Mouse (Mus musculus): ENCODE measurements at regions not wholly inside any gene's neighbourhood (a gene's known extent, or its start where the extent isn't known, plus 50 kb on each side); places are given as distances from the start of the nearest gene placed in this dataset.
A peak's percentile ranks its signal among the peaks of the same experiment; 100 is the strongest.

- no peak for DNase-seq
These were observed 88.0 kb downstream of the Tent5c start for GRCm38 (mm10) chr3:100401080-100401479.

DNA sequence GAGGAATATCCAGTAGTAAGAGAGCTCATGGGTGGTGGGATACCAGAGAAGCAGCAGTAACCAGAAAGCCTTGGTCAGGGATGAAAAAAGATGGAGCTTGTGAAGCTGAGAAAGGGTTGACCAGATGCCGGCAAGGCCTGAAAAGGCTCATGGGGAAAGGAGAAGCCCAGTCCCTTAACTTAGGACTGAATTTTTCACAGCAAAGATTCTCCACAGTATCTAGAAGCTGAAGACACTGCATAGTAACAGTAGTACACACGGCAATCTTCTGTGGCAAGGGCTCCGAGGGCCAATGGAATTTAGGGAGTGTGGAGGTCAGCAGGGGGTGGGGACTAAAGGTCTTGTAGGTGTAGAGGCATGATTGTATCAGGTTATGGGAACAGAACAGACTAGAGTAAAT lies 91.6 kb downstream of the Tent5c start:
- no peak for DNase-seq

- DNase-seq = no peak
These were observed 94.1 kb downstream of the Tent5c start for GRCm38 (mm10) chr3:100394911-100395604.

GRCm38 (mm10) chr3:100393956-100394355 lies 95.2 kb downstream of the Tent5c start:
- no peak for DNase-seq

DNA sequence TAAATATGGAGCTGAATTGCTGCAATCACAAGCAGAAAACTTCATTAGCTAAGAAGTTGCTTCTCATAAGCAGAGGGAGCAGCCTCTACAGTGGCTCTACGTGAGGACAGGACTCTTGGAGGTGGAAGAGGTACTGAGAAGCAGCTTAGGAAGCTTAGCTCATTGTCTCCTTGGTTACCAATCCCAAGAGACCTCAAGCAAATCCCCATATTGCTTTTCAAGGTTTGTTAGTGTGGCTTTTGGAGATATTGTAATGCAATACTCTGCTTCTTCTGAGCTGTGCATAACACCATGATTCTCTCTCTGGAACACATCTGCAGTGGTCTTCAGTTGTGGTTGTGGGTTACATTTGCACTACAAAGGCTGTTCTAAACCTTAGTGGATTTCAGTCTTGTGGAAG lies 106.9 kb downstream of the Tent5c start:
- DNase-seq = no peak

DNA sequence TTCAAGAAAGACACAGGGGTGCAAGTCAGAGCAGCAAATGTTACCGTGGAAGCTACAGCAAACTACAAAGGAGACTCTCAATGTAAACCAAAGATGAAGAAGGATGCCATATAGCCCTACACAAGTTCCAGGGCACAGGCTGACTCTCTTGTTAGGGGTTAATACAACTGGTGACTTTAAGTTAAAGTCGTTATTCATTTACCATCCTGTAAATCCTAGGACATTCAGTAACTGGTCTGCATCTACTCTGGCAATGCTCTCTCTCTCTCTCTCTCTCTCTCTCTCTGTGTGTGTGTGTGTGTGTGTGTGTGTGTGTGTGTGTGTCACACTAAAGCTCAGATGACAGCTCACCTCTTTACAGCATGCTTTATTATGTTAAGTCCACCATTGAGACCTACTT lies 107.8 kb downstream of the Tent5c start:
- no peak for DNase-seq

DNA sequence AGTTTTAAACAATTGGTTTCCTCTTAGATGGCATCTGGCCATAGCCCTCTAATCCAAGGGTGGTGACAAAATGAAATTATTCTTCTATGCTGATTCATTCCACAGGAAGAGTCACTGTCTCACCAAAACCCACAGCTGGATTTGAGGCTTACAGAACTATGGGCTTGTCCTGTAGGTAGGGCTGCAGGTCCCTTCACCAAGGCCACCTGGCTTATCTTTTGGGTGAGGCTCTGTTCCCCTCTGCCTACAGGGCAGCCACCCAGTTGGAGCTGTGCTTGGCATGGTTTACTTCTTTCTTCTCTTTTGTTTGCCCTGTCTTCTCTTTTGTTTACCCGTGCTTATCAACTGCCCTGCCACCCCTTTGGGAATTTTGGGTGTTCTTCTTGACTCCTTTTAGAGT lies 113.0 kb downstream of the Tent5c start:
- no peak for DNase-seq

DNA sequence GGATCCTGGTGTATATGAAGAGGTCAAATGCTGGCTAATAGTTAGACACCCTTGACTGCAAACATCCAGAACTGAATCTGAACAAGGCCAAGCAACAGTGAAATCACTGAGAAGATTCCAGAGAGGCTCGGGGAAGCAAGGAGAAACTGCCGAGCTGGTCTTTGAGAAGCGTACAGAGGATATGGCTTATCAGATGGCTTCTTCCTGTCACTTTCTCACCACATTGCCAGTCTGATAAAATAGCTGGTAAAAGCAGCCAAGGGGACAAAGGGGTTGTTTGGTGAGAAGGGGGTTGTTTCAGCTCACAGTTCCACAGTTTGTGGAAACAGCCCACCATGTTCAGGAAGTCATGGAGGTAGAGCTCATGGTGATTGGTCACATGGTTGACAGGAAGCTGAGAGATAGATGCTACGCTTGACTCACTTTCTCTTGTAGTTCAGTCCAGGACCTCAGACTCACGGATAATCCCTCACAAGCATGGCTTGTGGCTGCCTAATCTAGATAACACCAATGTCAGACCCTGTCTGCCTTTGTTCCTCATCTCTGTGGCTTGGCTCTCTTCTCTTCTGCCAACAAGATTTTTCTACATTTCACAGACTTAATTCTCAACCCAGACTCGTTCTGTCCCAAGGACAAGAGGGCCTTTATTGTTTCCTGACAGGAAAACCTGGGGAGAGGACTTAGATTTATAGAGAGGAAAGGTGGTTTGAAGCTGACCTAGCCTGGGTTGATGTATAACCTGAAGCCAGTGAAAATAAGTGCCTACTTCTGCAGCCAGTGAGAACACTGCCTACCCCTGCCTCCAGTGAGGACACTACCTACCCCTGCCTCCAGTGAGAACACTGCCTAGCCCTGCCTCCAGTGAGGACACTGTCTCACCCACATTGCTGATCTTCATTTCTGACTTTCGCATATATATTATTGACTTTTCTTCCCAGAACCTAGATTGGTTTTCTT lies 122.0 kb downstream of the Tent5c start:
- no peak for DNase-seq

DNA sequence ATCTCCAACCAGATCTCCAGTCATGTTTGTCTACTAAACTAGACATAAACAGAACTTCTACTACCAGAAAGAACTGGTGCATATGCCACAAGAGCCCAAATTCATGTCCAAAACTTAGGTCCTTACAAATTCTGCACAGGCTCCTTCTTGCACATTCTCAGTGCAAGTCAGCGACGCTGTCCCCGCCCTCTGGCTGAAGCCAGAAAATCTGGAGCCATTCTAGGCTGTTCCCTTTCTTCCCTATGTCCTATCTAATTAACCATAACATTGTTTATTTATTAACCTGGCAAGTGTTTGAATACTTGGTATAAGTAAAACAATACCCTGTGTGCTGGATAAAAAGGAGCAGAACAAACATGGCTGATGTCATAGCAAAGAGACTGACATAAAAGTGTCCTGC lies 122.7 kb downstream of the Tent5c start:
- DNase-seq = no peak

DNA sequence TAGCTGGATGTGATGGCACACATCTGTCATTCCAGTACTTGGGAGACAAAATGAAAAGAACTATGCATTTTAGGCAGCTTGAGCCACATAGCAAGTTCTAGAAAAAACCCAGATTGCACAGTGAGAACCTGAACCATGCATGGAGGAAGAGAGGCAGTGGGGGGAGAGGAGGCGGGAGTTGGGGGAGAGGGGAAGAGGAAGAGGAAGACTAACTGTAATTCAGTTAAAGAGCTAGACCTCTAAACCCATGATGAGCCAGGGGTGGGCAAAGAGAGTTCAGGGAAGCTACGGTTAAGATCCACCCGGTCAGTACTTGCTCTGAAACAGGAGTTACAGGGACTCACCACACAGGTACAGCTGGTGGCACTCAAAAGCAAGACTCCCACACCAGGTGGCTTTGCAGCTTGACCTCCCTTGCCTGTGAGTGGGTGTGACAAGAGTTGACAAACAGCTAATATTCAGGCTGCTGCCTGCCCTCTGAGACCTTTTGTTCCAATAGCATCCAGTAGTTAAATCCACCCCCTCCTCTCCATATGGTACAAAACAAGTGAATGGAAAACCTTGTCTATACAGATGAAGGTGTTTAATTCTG lies 123.7 kb downstream of the Tent5c start:
- no peak for DNase-seq

GRCm38 (mm10) chr3:100364706-100365105 lies 124.4 kb downstream of the Tent5c start:
- DNase-seq = no peak

- DNase-seq = no peak
These were observed 126.1 kb downstream of the Tent5c start for GRCm38 (mm10) chr3:100362983-100363382.

GRCm38 (mm10) chr3:100360019-100360418 lies 129.1 kb downstream of the Tent5c start:
- DNase-seq = no peak

- peak; percentile 35 for DNase-seq
These were observed 130.1 kb downstream of the Tent5c start for GRCm38 (mm10) chr3:100359036-100359435.

DNA sequence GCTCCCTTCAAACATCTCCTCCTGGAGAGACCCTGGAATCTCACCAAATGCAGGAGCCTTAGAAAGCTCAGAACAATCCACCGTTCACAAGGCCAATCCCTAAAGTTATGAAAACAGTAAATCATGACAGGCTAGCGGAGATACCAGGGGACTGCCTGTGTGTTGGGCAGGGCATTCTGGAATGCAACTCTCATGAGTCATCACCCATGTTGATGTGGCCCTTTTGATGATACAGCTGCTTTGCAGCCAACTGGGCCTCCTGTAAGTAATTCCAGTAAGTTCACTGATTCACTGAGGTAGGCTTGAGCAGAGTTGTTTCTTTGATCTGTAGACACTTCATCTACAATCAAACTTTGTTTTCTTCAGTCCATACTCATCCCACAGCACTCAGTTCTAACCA lies 155.6 kb downstream of the Tent5c start:
- DNase-seq = no peak

GRCm38 (mm10) chr3:100318357-100318756 lies 156.2 kb upstream of the Wdr3 start:
- DNase-seq = no peak

GRCm38 (mm10) chr3:100287818-100288217 lies 125.6 kb upstream of the Wdr3 start:
- DNase-seq = no peak

- no peak for DNase-seq
These were observed 104.8 kb upstream of the Wdr3 start for GRCm38 (mm10) chr3:100266976-100267375.

GRCm38 (mm10) chr3:100264991-100265390 lies 102.8 kb upstream of the Wdr3 start:
- no peak for DNase-seq

Data from adrenal gland, postnatal 14 days (tissue).